Mouse (Mus musculus): ENCODE data around the gene Acvr1b. TPM values are rescaled to one million over a fixed set of nuclear protein-coding genes. Genes with fewer than 3 reads are reported as not detected.

Gene Acvr1b
- polyA plus RNA-seq, 1 experiment from 2014 or later = 5.5 TPM

DNA sequence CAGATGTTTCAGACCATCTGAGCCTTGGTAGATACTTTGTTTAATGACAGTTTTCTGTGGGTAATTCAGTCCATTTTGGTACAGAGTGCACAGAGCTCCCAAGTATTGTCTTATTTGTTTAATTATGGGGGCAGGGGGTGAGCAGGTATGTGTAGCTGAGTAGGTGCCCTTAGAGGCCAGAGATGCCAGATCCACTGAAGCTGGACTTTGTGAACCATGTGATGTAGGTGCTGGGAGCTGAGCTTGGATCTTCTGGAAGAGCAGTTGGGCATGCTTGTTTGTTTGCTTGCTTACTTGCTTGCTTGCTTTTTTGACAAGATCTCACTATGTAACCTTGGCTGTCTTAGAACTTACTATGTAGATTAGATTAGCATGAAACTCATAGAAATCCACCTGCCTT lies 23.1 kb downstream of the Acvr1b start:
- Histone ChIP-seq H3K27me3 (replicated peaks; ENCODE audit: low read depth, poor library complexity, severe bottlenecking) (no peaks in the 10 kb centered on the region), H3K36me3 (replicated peaks) (peaks cover 84% of the 10 kb centered on the region), H3K27ac (replicated peaks) (no peak overlapping the region), H3K4me1 (peaks cover 9% of the 10 kb centered on the region), H3K4me3 (no peak overlapping the region), H3K9me3 (peaks cover 9% of the 10 kb centered on the region; the same call in 1 of the 2 replicates)
- DNase-seq (ENCODE audit: low spot score) = no peak

DNA sequence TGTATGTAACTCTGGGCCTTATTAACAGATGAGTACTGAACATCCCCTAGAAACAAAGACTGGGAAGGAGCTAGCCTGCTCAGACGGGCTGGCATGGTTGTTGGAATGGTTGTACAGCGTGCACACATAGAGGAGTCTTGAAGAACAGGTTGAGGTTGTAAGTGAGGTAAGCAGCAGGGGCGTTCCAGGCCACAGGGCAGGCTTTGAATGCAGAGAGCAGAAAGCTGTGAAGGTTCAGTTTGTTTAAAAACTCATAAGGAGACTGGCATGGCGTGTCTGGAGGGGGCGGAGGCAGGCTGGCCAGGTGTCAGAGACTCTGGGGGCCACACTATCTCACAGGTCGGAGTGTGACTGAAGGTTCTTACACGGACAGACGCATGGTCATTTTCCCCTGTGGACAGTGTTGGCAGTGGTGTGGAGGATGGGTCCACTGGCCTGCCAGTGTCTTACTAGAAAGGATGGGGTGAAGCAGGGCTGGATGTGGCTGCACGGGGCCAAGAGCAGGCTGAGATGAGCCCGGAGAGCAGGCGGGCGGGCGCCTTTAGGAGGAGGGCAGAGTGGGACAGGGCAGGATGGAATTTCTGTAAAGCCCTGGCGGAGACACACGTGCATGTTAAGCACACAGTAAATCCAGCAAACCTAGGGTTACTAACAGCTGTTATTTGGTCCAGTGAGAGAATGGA lies 23.8 kb downstream of the Acvr1b start:
- H3K4me1 ChIP-seq = peaks cover 3% of the 10 kb centered on the region; the same call in 1 of the 2 replicates
- DNase-seq (ENCODE audit: low spot score) = no peak
- H3K9me3 ChIP-seq = peaks cover 9% of the 10 kb centered on the region; the same call in 1 of the 2 replicates
- H3K4me3 ChIP-seq = no peak overlapping the region
- 91% methylated on average over 15 of the region's 15 CpGs for WGBS
- peaks cover 91% of the 10 kb centered on the region for H3K36me3 ChIP-seq (replicated peaks)
- H3K27ac ChIP-seq (replicated peaks) = no peak overlapping the region
- no peaks in the 10 kb centered on the region for H3K27me3 ChIP-seq (replicated peaks; ENCODE audit: low read depth, poor library complexity, severe bottlenecking)

DNA sequence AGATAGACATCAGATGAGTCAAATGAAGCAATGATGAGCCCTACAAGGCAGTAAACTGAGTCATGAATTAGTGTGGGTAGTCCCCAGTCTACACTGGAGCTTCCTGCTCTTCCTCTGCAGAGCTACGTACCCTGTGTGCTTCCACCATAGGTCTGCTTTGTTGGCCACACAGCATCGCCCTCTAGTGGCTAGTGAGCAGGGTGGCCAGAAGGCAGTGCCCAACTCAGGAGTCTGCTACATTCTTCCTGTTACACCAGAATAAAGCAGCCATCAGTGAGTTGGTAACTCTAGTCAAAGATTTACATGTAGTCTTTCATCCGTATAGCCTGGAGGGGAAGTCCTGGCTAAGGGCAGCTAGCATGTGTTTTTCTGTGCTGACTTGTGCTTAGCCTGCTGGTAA lies 24.4 kb downstream of the Acvr1b start:
- Histone ChIP-seq H3K4me3 (no peak overlapping the region), H3K27ac (replicated peaks) (no peak overlapping the region), H3K4me1 (no peaks in the 10 kb centered on the region), H3K9me3 (peaks cover 9% of the 10 kb centered on the region; the same call in 1 of the 2 replicates), H3K36me3 (replicated peaks) (peaks cover 97% of the 10 kb centered on the region), H3K27me3 (replicated peaks; ENCODE audit: low read depth, poor library complexity, severe bottlenecking) (no peaks in the 10 kb centered on the region)
- WGBS = 23% methylated on average over 3 of the region's 3 CpGs
- DNase-seq (ENCODE audit: low spot score) = peak; percentile 72

DNA sequence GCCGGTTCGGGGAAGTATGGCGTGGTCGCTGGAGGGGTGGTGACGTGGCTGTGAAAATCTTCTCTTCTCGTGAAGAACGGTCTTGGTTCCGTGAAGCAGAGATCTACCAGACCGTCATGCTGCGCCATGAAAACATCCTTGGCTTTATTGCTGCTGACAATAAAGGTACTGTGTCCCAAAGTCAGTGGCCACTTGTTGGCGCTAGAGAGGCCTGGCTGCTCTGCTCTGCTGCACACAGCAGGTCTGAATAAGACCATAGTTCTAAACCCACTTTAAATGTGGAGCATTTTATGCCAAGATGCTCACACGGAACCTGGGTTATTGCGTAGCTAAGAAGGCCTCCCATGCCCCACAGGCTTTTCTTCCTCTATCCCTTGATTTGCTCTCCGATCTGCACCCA lies 25.0 kb downstream of the Acvr1b start:
- Histone ChIP-seq H3K4me1 (no peaks in the 10 kb centered on the region), H3K27ac (replicated peaks) (no peak overlapping the region), H3K4me3 (no peak overlapping the region), H3K36me3 (replicated peaks) (peaks cover 100% of the 10 kb centered on the region), H3K27me3 (replicated peaks; ENCODE audit: low read depth, poor library complexity, severe bottlenecking) (no peaks in the 10 kb centered on the region), H3K9me3 (peaks cover 9% of the 10 kb centered on the region; the same call in 1 of the 2 replicates)
- DNase-seq (ENCODE audit: low spot score) = no peak
- 88% methylated on average over 14 of the region's 14 CpGs for WGBS

DNA sequence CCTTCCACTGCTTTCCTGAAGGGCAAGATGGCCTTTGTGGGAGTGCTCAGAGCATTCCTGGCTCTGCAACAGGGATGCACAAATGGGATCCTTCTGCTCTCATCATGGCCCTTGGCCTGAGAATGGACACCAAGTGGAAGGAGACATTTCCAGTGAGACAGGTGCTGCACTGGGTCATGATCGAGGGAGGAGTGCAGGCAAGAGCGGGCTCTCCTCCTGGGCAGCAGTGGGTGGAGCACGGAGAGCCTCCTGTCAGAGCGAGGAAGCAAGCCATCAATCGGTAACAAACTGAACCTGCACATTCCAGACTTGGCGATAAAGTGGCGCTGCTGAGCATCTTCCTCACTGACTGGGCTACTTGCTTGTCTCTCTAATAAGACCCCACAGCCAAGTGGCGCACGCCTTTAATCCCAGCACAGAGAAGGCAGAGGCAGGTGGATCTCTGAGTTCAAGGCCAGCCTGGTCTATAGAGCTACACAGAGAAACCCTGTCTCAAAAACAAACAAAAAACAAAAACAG lies 27.0 kb downstream of the Acvr1b start:
- no peak for DNase-seq (ENCODE audit: low spot score)
- 95% methylated on average over 9 of the region's 9 CpGs for WGBS
- Histone ChIP-seq H3K36me3 (replicated peaks) (peaks cover 97% of the 10 kb centered on the region), H3K9me3 (peaks cover 9% of the 10 kb centered on the region; the same call in 1 of the 2 replicates), H3K4me1 (no peaks in the 10 kb centered on the region), H3K27me3 (replicated peaks; ENCODE audit: low read depth, poor library complexity, severe bottlenecking) (no peaks in the 10 kb centered on the region), H3K4me3 (no peak overlapping the region), H3K27ac (replicated peaks) (no peak overlapping the region)

DNA sequence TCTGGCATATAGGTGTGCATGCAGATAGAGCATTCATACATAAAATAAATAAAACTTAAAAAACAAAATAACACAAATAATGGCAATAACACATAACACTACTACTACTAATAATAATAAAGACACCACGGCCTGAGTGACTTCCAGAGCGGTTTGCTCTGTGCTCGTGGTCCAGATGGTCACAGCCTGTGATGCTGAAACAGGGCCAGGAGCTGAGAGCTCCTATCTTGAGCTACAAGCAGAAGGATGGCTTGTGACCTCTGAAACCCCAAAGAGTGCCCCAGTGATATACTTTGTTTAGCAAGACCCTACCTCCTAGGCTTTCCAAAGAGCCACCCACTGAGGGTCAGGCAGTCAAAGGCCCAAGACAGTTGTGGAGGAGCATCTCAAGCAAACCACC lies 27.5 kb downstream of the Acvr1b start:
- peaks cover 97% of the 10 kb centered on the region for H3K36me3 ChIP-seq (replicated peaks)
- H3K27me3 ChIP-seq (replicated peaks; ENCODE audit: low read depth, poor library complexity, severe bottlenecking) = no peaks in the 10 kb centered on the region
- WGBS = 98% methylated on average over 3 of the region's 3 CpGs
- DNase-seq (ENCODE audit: low spot score) = no peak
- H3K4me3 ChIP-seq = no peak overlapping the region
- no peak overlapping the region for H3K27ac ChIP-seq (replicated peaks)
- H3K9me3 ChIP-seq = peaks cover 9% of the 10 kb centered on the region; the same call in 1 of the 2 replicates
- no peaks in the 10 kb centered on the region for H3K4me1 ChIP-seq

DNA sequence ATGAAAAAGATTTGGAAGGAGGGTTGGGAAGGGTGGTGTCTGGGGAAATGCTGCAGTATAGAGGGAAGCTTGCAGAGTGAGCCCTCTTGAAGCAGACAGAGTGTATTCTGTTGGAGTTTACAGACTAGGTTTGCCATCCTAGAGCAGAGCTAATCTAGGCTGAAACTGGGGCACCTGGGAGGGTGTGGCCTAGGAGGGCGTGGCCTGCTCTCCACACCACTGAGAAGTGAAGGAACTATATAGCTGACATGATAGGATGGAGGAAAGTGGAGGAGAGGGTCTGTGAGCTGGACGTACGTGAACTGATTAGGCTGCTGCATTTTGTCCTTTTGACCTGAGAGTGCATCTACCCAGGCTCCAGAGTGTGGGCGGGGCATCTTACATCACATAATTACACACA lies 29.8 kb downstream of the Acvr1b start:
- DNase-seq (ENCODE audit: low spot score) = no peak
- Histone ChIP-seq H3K27ac (replicated peaks) (no peak overlapping the region), H3K4me3 (no peak overlapping the region), H3K9me3 (peaks cover 9% of the 10 kb centered on the region; the same call in 1 of the 2 replicates), H3K27me3 (replicated peaks; ENCODE audit: low read depth, poor library complexity, severe bottlenecking) (no peaks in the 10 kb centered on the region), H3K36me3 (replicated peaks) (peaks cover 94% of the 10 kb centered on the region), H3K4me1 (no peaks in the 10 kb centered on the region)
- WGBS = 76% methylated on average over 4 of the region's 4 CpGs

DNA sequence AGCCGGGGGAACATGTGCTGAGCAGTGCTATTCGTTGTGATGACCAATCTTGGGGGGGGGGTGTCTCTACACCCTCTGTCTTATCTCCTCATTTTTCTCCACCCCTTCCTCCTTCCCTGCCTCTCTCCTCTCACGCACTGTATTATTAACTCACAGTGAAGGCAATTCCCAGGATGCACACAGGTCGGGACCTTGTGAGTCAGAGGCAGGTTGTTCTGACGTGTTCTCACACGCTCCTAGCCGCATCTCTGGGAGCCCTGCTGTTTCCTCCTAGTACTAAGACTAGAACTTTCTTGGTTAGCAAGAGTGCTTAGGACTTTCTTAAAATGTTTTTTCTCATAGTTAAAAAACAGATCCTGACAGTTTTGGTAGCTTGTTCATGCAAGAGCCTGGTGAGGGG lies 30.9 kb downstream of the Acvr1b start:
- no peak overlapping the region for H3K4me3 ChIP-seq
- H3K27me3 ChIP-seq (replicated peaks; ENCODE audit: low read depth, poor library complexity, severe bottlenecking) = no peaks in the 10 kb centered on the region
- H3K36me3 ChIP-seq (replicated peaks) = peaks cover 94% of the 10 kb centered on the region
- peaks cover 9% of the 10 kb centered on the region; the same call in 1 of the 2 replicates for H3K9me3 ChIP-seq
- 87% methylated on average over 7 of the region's 7 CpGs for WGBS
- no peaks in the 10 kb centered on the region for H3K4me1 ChIP-seq
- no peak overlapping the region for H3K27ac ChIP-seq (replicated peaks)
- no peak for DNase-seq (ENCODE audit: low spot score)

DNA sequence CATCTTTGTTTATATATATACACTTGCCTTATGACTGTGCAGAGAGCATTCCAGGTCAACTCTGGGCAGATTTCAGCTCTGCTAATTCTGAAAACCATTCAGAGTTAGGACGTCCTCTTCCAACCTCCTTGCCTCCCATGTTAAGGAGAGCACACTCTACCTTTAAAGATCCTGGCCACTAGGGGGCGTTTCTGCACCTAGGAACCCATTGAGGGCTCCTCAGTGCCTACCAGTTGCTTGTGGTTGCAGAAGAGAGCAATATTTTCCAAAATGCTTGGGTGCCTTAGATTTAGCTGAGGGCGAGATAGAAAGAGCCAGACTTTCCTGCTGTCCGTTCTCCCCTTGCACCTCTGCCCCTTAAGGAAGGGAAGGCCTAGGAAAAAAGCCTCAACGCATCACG lies 36.4 kb downstream of the Acvr1b start:
- peak; percentile 73 for DNase-seq (ENCODE audit: low spot score)
- Histone ChIP-seq H3K4me1 (no peaks in the 10 kb centered on the region), H3K9me3 (no peaks in the 10 kb centered on the region), H3K36me3 (replicated peaks) (peaks cover 82% of the 10 kb centered on the region), H3K27me3 (replicated peaks; ENCODE audit: low read depth, poor library complexity, severe bottlenecking) (no peaks in the 10 kb centered on the region), H3K4me3 (no peak overlapping the region), H3K27ac (replicated peaks) (no peak overlapping the region)
- 68% methylated on average over 6 of the region's 6 CpGs for WGBS

DNA sequence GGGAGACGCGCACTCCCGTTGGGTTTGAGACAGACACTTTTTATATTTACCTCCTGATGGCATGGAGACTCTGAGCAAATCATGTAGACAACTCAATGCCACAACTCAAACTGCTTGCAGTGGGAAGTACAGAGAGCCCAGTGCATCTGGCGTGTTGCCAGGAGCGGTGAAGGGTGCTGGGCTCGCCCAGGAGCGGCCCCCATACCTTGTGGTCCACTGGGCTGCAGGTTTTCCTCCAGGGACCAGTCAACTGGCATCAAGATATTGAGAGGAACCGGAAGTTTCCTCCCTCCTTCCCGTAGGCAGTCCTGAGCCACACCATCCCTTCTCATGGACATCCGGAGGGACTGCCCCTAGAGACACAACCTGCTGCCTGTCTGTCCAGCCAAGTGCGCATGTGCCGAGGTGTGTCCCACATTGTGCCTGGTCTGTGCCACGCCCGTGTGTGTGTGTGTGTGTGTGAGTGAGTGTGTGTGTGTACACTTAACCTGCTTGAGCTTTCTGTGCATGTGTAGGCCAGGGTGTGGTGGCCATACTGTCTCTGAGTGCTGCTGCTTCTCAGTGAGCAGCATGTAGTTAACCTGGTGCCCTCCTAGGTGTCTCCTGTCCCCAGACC lies 37.2 kb downstream of the Acvr1b start:
- Histone ChIP-seq H3K4me3 (no peak overlapping the region), H3K27me3 (replicated peaks; ENCODE audit: low read depth, poor library complexity, severe bottlenecking) (no peaks in the 10 kb centered on the region), H3K27ac (replicated peaks) (no peak overlapping the region), H3K36me3 (replicated peaks) (peaks cover 77% of the 10 kb centered on the region), H3K9me3 (no peaks in the 10 kb centered on the region), H3K4me1 (no peaks in the 10 kb centered on the region)
- 96% methylated on average over 14 of the region's 14 CpGs for WGBS
- DNase-seq (ENCODE audit: low spot score) = no peak

DNA sequence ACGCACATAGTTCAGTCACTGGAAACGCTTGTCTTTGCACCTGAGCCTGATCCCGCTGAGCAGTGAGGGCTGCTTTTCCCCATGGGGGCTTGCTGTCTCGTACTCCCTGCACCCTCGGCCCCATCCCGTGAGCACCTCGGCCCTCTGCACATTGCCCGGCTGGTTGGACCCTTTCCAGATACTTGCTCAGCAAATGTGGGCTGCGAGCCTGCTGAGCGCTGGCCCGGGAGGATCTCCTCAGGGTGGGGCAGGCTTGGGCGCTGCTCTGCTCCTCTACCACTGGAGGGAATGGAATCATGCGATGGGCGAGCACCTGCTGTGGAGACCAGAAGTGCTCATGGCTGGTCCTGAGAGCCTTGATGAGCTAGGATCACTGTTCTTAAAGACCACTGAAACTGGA lies 38.6 kb downstream of the Acvr1b start:
- Histone ChIP-seq H3K27me3 (replicated peaks; ENCODE audit: low read depth, poor library complexity, severe bottlenecking) (no peaks in the 10 kb centered on the region), H3K4me3 (no peak overlapping the region), H3K4me1 (no peaks in the 10 kb centered on the region), H3K9me3 (no peaks in the 10 kb centered on the region), H3K36me3 (replicated peaks) (peaks cover 63% of the 10 kb centered on the region), H3K27ac (replicated peaks) (no peak overlapping the region)
- no peak for DNase-seq (ENCODE audit: low spot score)
- 88% methylated on average over 14 of the region's 14 CpGs for WGBS

DNA sequence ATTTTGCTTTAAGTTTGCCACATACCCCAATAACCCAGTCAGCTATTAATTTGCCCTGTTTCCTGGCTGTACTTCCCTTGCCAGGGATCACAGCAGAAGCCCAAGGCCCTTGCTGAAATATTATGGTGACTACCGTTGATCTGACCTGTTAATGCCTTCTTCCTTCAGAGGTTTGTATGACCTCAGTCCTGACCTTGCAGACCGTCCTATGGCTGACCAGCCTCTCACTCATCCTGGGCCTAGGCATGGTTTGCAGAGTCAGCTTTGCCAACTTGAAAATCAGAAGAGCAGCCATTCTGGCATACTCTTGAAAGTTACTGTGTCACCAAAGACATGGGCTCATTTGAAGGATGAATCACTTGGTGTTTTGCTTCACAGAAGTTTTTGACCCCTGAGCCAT lies 41.3 kb downstream of the Acvr1b start:
- Histone ChIP-seq H3K4me3 (no peak overlapping the region), H3K27ac (replicated peaks) (no peak overlapping the region), H3K4me1 (peaks cover 7% of the 10 kb centered on the region), H3K27me3 (replicated peaks; ENCODE audit: low read depth, poor library complexity, severe bottlenecking) (no peaks in the 10 kb centered on the region), H3K36me3 (replicated peaks) (peaks cover 40% of the 10 kb centered on the region), H3K9me3 (no peaks in the 10 kb centered on the region)
- WGBS = 68% methylated on average over 2 of the region's 2 CpGs
- no peak for DNase-seq (ENCODE audit: low spot score)

DNA sequence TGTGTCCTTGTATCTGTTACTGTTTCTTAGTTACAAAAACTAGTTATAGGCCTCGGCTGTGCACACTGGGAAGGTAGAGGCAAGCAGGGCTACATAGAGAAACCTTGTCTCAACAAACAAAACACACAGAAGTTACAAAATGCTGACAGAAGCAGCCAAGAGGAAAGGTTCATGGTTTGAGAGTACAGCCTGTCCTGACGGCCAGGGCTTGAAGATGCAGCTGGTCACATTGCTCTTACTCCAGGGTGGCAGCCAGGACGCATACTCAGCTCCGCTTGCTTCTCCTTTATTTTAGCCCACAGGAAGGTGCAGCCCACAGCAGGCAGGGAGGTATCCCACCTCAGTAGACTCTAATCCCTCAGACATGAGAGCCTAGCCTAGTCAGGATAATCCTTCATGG lies 42.2 kb downstream of the Acvr1b start:
- Histone ChIP-seq H3K9me3 (no peaks in the 10 kb centered on the region), H3K4me1 (peaks cover 16% of the 10 kb centered on the region)
- WGBS = 79% methylated on average over 4 of the region's 4 CpGs

More for the DNA sequence above, 42.2 kb downstream of the Acvr1b start:
- no peak overlapping the region for H3K27ac ChIP-seq (replicated peaks)
- no peak for DNase-seq (ENCODE audit: low spot score)
- H3K27me3 ChIP-seq (replicated peaks; ENCODE audit: low read depth, poor library complexity, severe bottlenecking) = no peaks in the 10 kb centered on the region
- no peak overlapping the region for H3K4me3 ChIP-seq
- peaks cover 31% of the 10 kb centered on the region for H3K36me3 ChIP-seq (replicated peaks)
